Mouse (Mus musculus) hindlimb bud, embryonic 11.5 days (tissue): ENCODE measurements around the gene Fcgr1.
"Not testable (repeated sequence)": the region's sequence is repeated elsewhere in the genome, so short reads cannot be mapped to it uniquely, and the experiment has no call there.

Experiments used
- DNase-seq: peaks from one replicate; pipeline ENCODE4 v3.0.0-alpha.2; 2012; ENCODE audit warnings: low read depth, low spot score; ENCODE audit errors: extremely low spot score

Fcgr1 gene

GRCm38 (mm10) chr3:96273591-96274465 is 19.9 kb downstream of the Fcgr1 start:
- DNase-seq: no peak

- peak; percentile 99 for DNase-seq
Measured at GRCm38 (mm10) chr3:96269511-96270474, 24.0 kb downstream of the Fcgr1 start, which contains the start of gene Hist2h2bb. Hist2h2bb (plus strand) TSS chr3:96269752.

GRCm38 (mm10) chr3:96268776-96269378 is 24.9 kb downstream of the Fcgr1 start:
- not testable (repeated sequence) for DNase-seq

GRCm38 (mm10) chr3:96268051-96268775 is 25.6 kb downstream of the Fcgr1 start, which contains the start of gene Hist2h3b:
Hist2h3b (plus strand) TSS chr3:96268654.
- DNase-seq: no peak

GRCm38 (mm10) chr3:96267541-96267940 is 26.2 kb downstream of the Fcgr1 start:
- no peak for DNase-seq

GRCm38 (mm10) chr3:96266132-96266710 is 27.5 kb downstream of the Fcgr1 start:
- no peak for DNase-seq

- no peak for DNase-seq
Measured at GRCm38 (mm10) chr3:96264404-96264949, 29.3 kb downstream of the Fcgr1 start.

- DNase-seq: no peak
Measured at GRCm38 (mm10) chr3:96263558-96264403, 30.0 kb downstream of the Fcgr1 start.

GRCm38 (mm10) chr3:96262979-96263550 is 30.7 kb downstream of the Fcgr1 start, which contains the start of gene Hist2h4:
Hist2h4 (minus strand) TSS chr3:96263311.
- no peak for DNase-seq

GRCm38 (mm10) chr3:96262216-96262875 is 31.4 kb downstream of the Fcgr1 start:
- DNase-seq: no peak

GRCm38 (mm10) chr3:96261623-96262022 is 32.1 kb downstream of the Fcgr1 start:
- no peak for DNase-seq

GRCm38 (mm10) chr3:96260220-96260619 is 33.5 kb downstream of the Fcgr1 start:
- no peak for DNase-seq

- no peak for DNase-seq
Measured at GRCm38 (mm10) chr3:96257190-96257589, 36.6 kb downstream of the Fcgr1 start.

- DNase-seq: no peak
Measured at GRCm38 (mm10) chr3:96255926-96256593, 37.7 kb downstream of the Fcgr1 start.

GRCm38 (mm10) chr3:96254683-96255355 is 39.0 kb downstream of the Fcgr1 start:
- DNase-seq: no peak

- no peak for DNase-seq
Measured at GRCm38 (mm10) chr3:96251787-96252186, 42.0 kb downstream of the Fcgr1 start.

- DNase-seq: no peak
Measured at GRCm38 (mm10) chr3:96250890-96251289, 42.9 kb downstream of the Fcgr1 start.
